Mouse (Mus musculus) liver, adult 2 months (tissue): ENCODE results near the gene 2300002M23Rik.

ENCODE experiments used
- CTCF ChIP-seq: fragments of 200-500 bp; IDR thresholded peaks from 2 replicates; pipeline ENCODE4 v1.5.1; 2011; ENCODE audit warnings: low read depth, low read length, control low read depth
- POLR2A ChIP-seq: fragments of 200-500 bp; IDR thresholded peaks from 2 replicates; pipeline ENCODE4 v1.6.1; 2011; ENCODE audit warnings: low read length, control low read depth; ENCODE audit not compliant: insufficient read depth; ENCODE audit errors: extremely low read depth

DNA sequence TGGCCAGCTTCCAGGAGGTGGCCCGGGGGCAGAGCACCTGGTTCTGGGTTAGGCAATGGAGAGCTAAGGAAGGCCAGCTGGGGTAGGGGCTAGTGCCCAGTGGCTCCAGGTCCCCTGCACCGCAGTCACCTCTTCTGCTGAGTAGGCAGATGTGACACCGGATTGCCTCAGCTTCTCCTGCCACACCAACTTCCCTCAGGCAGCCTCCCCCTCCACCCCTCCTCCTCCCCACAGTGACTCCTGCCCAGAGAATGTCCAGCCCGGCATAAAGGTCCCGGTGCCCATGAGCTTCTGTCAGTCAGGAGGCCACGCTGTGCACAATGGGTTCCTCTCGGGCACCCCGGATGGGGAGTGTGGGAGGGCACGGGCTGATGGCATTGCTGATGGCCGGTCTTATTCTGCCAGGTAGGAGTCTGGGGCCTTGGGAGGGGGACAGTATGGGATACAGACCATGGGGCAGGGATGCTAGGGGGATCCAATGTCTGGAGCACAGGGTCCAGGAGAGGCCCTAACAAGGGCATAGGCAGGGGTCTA is 15.3 kb upstream of the 2300002M23Rik start, which contains the start of gene Cdsn:
- TF ChIP-seq POLR2A (no peak), CTCF (no peak)
